Mouse (Mus musculus) cerebellum, adult 9-11 months (tissue): ENCODE data around the gene Mast4.

ENCODE experiments used
- DNase-seq: peaks from one replicate; pipeline ENCODE4 v3.0.0; 2022

The Mast4 gene

DNA sequence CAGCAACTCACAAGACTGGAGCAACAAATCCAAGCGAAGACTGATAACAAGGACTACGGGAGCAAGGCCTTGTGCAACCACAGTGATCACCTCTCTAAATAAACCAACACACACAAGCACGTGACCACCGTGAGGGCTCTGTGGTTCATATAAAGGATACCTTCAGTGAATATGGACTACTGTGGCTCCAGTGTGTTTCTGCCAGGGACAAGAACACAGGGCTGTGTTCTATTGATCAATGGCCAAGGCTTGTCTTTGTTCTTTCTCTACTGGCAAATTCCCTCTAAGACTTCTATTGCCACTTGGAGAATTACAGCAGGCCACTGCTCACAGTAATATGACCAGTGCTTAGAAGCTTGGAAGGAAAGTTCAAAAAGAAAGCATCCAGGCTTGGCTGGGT lies 291.3 kb downstream of the Mast4 start:
- peak; percentile 3 for DNase-seq

DNA sequence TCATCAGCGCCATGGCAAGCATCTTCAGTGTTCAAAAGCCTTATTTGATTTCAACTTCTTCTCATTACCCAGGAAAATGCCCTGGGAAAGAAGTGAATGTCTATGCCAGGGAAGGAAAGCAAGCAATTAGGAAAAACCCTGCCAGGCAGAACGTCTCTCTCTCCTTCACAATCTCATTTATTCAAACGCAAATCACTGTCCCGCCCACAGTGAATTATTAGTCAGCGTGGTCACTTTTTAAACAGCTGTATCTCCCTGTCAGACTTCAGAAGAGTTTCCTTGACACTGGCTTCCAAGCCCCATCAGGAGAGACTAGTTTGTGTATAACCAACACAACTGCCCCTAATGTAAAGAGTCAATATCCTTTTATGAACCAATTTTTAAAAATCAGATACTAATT lies 296.8 kb downstream of the Mast4 start:
- no peak for DNase-seq

DNA sequence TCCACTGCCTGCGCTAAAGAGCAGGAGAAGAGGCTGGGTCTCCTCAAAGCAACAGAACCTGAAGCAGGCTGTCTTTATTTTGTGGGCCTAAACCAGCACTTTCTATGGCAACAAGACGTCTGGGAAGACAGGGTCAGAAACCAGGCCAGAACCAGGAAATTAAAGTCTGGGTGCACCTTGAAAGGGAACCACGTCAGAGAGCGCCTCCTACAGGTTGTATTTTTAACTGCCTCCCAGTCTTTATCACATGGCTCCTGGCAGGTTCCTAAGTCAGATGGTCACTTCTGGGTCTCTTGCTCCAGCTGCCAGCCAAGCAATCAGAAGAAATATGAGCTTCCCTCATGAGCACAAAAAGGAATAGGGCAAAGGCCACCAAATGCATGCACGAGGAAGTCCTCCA lies 304.9 kb downstream of the Mast4 start:
- DNase-seq = no peak

DNA sequence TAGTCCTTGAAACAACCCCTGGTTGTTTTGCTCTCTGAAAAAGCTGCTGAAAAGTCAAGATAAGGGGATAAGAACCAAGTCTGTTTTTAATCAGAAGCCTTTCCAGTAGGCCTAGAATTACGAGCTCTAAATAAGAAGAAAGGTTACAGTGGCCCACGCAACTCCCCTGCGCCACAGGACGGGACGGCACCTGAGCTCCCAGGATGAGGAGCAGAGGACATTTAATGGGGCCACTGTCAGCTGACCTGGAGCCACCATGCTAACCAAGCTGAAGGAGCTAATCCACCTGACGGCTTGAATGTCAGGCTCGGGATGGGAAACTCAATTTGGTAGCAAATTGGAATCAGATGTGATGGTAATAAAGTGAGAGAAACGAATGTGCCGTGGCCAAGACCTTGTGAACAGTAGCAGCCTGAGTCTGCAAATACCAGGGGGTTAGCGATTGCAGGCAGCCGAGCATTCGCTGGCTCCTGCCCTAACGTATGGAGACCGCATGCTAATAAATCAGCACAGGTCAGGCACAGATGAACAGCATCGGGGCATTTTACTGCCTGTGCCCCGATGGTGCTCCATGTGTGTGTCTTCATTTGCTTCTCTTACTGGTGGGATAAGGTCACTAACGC lies 306.7 kb downstream of the Mast4 start:
- DNase-seq = no peak

GRCm38 (mm10) chr13:103025461-103025860 lies 308.8 kb downstream of the Mast4 start:
- DNase-seq = no peak

DNA sequence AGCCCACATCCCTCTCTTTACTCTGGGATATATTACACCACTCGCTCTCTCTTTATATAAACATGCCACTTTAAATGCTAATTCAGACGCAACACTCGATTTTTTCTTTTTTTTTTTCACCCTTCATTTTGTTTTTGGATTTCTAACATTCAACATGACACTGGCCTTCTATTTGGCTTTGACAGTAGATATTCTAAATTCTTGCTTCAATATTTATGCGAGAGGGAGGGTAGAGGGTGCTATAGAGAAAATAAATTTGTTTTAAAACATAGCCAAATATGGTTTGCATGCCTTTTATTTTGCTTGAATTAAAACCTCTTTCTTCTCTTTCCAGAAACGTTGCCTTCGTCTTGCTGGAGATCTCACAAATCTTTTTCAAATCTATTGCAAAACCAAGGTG lies 315.8 kb downstream of the Mast4 start:
- DNase-seq = no peak

- no peak for DNase-seq
Measured at GRCm38 (mm10) chr13:103017661-103018060, 316.6 kb downstream of the Mast4 start.

DNA sequence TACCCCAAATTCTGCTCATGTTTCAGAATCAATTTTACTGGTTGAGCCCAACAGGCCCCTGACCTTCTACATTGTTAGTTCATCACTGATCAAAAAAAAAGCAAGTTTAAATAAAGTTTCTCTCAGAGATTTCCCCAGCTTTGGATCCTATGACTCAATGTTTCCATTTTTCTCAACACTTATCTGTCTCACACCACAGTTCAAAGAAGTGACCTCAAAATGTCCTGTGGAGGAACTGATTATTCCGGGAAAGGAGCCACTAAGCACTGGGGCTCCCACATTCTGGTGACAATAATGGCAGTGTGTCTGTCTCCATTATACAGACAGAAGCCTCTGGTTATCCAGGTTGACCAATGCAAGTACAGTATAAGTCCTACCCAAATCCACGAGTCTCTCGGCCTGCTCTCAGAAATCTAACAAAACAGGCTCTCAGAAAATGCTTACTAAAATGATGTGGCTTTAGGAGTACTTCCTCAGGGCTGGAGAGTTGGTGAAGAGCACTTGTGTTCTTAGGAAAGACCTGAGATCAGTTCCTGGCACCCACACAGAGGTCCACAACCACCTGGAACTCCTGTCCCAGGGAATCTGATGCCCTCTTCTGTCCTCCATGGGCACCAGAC lies 319.1 kb downstream of the Mast4 start:
- DNase-seq = no peak

GRCm38 (mm10) chr13:103014631-103015030 lies 319.7 kb downstream of the Mast4 start:
- DNase-seq = peak; percentile 27

DNA sequence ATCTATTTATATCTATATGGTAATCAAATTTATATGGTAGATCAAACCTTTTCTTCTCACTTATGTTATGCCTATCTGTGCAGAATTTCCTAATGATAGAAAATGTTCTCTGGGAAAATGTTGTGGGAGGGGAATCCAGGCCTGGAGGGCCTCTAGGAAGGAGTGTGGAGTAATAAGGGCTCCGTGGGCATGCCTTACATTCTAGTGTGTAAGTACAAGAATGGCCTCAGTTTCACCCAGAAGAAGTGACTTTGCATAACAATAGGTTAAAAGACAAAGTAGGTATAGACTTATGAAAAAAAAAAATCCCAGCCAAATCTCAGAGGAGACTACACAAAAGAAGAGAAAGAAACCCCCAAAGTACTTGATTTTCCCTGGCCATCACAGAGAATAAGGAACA lies 320.1 kb downstream of the Mast4 start:
- DNase-seq = no peak

DNA sequence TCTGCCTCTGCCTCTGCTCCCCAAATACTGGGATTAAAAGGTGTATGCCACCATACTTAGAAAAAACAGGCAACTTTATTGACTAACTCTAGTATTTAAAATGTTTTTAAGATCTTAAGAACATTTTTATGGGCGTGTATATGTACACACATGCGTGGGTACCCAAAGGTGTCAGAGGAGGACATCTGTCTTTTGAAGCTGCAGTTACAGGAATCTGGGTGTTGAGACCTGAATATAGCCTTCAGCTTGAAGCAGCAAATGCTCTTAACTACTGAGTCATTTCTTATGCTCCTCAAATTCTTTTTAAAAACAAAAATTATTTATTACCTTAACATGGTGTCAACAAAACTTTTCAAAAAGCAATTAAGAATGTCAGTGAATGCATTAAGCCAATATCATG lies 329.1 kb downstream of the Mast4 start:
- DNase-seq = no peak

DNA sequence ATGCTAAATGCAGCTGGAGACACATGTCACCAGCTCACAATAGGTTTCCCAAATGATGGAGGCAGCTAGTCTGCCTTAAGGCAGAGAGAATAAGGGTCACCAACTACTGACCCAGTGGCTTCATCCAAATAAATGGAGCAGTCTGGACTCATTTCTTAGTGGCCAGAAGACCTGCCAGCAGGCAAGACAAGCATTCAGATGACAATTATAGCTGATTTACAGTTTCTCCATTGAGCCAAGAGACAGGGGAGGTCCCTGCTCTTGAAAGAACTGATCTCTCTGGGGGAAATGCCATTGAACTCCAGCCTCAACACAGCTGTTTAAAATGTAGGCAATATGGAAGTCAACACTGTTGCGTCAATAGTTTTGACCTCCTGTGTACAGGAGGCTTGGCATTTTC lies 332.5 kb downstream of the Mast4 start:
- DNase-seq = no peak

GRCm38 (mm10) chr13:103000891-103001290 lies 333.4 kb downstream of the Mast4 start:
- no peak for DNase-seq

- no peak for DNase-seq
Measured at GRCm38 (mm10) chr13:102994098-102994497, 340.2 kb downstream of the Mast4 start.

DNA sequence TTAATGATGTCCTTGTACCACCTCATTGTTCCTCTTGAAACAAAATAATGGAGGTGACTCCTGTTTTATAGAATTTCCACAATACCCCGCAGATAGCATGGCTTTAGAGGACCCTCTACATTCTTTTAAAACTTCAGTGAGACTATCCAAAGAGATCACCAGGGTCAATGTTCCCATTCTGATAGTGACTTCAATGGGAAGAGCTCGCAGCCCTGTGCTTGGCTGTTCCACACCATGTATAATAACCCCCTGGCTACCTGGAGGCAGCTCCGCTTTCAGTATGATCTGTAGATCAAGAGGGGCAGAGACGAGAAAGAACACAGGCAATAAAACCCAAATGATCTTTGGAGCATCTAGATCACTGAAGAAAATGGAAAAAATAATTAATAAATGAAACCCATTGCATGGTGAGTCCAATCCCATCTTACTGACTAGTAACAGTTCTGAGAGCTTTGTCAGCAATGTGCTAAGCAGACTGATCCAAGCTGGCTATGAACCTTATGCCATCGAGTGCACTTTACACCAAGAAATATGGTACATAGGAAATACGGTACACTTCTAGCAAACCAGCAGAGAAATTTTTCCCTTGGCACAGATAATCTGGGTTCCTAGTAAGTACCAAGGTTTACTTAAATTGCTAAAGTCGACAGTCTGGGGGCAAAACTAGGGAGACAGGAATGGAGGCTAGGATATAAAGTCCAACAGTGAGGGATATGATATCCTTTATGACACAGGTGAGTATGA lies 341.4 kb downstream of the Mast4 start:
- DNase-seq = no peak

- no peak for DNase-seq
Measured at GRCm38 (mm10) chr13:102991928-102992327, 342.4 kb downstream of the Mast4 start.

DNA sequence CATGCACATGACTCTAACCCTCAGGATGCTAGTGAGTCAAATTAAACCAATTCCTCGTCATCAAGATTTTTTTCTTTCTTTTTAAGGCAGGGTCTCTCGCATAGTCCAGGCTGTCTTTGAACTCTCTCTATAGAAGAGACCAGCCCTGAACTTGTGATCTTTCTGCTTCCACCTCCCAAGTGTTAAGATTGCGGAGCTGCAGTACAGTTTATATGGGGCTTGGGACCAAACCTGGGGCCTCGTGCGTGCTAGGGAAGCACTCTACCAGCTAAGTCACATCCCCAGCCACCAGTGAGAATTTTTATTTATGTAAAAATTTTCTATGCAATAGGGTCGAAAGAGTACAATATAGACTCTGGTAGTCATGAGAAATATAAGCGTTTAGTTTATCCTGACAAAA lies 343.1 kb downstream of the Mast4 start:
- no peak for DNase-seq

DNA sequence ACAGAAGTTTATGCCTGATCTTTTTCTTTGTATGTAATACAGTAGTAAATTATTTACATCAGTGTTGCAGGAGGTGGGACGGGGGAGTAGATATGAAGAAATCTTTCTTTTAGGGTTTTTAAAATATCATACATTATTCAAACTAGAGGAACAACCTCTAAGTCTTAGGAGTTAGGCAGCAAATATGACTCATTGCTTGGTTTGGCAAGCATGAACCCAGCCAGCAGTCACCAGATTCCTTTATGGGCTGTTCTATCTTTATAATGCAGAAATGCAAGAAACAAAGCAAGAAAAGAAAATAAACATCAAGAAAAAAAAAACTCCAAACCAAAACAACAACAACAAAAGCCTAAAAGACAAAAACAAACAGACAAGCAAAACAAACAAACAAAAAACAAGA lies 344.2 kb downstream of the Mast4 start:
- no peak for DNase-seq

DNA sequence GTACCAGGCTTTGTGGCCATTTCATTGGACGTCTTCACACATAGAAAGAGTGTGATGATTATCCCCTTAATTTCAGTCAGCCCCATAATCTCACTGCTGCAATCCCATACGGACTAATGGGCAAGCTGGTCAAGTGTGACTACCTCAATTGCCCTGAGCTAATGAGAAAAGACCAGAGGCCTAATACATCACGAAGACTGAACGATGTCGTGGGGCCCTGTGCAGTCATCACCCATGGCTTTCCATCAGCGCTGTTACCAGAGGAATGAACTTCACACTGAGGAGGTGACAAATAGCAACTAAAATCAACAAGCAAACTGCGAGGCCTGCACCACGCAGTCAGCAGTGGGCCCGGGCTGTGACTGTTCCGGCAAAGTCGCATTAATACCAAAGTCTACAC lies 344.7 kb downstream of the Mast4 start:
- DNase-seq = no peak

- DNase-seq = no peak
Measured at GRCm38 (mm10) chr13:102988976-102989375, 345.3 kb downstream of the Mast4 start.

DNA sequence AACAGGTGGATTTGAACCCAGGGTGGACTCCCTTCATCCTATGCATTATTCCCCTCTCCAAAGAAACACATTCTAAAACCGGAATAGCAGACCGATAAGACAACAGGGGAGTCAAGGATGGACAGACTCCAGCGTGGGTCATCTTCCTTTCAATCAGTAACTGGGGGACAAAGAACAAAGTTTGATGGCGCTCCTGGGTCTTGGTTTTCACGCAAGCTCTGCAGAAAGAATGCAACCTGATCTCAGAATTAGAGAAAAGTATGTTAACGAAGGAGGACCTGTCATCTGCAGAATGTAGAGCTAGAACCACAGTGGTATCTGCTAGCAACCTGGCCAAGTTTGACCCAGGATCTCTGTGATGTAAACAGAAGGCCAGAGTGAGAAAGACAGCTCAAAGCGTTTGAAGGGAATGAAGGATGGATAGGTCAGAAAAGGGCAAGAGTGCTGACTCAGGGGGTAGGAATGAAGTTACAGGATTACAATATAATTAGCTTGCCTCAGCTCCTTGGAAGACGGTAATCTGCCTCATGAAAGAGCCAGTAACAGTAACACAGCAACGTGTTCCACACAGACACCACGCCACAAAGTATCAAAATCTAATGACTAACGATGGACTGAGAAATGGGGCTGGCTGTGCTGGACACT lies 345.9 kb downstream of the Mast4 start:
- DNase-seq = no peak

- DNase-seq = no peak
Measured at GRCm38 (mm10) chr13:102984550-102984949, 349.7 kb downstream of the Mast4 start.

DNA sequence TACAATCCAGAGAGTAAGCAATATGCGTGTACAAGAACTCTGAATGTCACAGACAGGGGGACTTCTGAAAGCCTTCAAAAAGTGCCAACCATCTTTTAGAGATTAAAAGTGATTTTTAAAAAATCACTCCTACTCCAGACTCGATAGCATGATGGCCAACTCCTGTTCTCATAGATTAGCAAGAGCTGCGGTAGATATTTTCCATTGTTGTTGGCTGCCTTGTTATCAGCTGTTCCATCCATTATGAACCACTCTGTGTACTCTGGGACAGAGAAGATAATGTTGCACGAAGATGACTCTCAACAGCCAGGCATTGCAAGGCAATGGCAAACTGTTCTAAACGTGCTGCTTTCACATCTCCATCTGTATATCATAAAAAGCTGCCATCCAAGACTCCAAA lies 360.4 kb downstream of the Mast4 start:
- no peak for DNase-seq

DNA sequence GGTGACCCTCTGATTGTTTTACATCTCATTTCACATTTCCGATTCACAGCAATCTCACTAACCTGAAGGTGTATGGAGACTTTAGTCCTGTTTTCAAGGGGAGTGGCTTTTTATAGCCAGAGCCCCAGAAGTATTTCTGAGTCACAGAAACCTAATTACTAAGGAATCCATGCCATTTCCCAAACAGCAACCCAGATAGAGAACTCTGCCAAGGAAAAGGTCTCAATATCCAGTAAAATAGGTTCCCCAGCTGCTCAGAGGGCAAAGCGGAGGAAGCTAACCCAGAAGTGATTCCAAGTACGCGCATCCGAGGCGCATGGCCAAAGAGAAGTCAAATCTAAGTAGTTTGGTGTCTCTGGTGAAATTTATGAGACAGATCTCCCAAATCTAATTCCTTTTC lies 370.8 kb downstream of the Mast4 start:
- no peak for DNase-seq
